Mouse (Mus musculus) kidney, adult 2 months (tissue): ENCODE results near the gene Ctdnep1.

ENCODE experiments used
- CTCF ChIP-seq: fragments of 200-500 bp; conservative IDR thresholded peaks from 2 replicates; pipeline ENCODE4 v1.5.1; 2011; ENCODE audit warnings: low read depth, mild to moderate bottlenecking, control low read depth, low read length, moderate library complexity, mixed read lengths; ENCODE audit not compliant: insufficient read depth, insufficient read length
- POLR2A ChIP-seq: fragments of 200-500 bp; IDR thresholded peaks from one replicate; pipeline ENCODE4 v1.6.1; 2011; ENCODE audit warnings: low read depth, low read length, control low read depth

DNA sequence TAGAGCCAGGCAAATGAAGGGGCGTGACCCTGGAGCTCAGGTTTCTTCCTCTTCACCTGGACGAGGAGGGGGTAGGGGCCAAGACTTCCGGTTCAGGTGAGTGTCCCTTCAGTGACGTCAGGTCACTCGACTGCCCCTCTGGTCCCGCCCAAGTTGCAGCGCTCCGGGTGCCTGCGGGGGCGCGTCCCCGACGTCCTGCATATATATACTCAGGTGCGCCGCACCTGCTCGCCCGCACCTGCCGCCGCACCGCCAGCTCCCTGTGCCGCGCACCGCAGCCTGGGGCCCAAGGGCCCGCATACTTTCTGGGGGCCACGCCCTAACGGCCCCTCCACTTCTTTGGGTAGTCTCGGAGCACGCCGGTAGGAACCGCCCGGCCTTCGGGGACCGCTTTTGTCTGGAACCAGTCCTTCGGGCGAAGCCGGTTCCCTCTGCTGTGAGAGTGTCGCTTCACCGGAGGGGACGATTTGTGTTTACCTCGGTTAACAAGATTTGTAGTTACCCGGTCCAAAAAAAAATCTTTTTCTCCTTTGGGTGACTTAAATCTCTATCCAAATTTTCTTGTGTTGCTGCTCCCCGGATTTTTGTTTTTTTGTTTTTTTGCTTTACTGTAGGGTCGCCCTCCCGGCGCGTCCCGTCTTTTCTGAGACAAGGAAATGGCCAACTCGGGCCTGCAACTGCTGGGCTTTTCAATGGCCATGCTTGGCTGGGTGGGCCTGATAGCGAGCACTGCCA is 15.5 kb upstream of the Ctdnep1 start:
- TF ChIP-seq CTCF: no peak
- TF ChIP-seq POLR2A: peak; percentile 15
